Mouse (Mus musculus) ZHBTc4 (cell line): ENCODE measurements around the gene Zfp831.

Experiments used
- DNase-seq: peaks from one replicate; pipeline ENCODE4 v3.0.0-alpha.2; 2011; ENCODE audit warnings: low read depth, low spot score

The Zfp831 gene

DNA sequence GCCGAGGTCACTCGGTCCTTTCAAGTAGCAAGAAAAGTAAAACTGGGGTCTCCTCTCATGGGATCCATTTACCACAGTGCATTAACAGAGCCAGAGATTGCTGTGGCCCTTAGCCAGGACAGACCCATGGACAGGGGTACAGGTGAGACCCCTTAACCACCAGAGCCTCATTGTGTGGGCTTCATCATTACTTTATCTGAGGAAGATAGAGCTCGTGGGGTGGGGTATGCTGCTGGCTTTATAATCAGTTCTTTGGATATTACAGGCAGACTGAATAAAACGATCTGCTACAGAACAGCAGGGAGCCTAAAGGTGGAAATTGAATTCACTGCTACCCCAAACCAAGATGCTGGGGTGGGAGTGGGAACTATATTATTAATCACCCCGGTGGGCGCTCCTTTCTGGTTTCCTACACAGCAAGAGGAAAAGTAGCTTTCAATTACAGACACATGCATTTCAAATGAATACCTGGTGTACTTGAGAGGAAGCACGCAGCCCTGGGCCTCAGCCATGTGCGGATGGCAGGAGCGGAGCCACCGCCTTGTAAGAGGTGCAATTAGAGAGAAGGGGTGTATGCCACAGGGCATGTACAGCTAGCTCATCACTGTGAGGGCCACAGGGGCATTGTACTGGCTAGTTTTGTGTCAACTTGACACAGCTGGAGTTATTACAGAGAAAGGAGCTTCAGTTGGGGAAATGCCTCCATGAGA is 83.9 kb downstream of the Zfp831 start:
- no peak for DNase-seq

DNA sequence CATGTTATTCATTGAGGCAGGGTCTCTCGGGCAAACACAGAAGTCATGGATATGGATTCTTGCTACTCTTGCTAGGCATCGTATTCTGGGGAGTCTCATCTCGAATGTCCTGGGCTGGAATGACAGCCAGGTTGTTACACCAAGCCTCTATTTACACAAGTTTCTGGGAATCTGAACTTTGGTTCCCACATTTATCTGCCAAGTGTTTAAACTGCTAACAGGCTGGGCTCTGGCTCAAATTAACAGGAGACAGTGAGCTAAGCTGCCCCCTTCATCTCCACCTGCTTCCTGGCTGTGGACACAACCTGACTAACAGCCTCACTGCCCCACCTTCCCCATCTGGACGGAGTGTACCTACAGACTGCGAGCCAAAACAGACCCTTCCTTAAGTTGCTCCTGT is 88.6 kb downstream of the Zfp831 start:
- DNase-seq: no peak

GRCm38 (mm10) chr2:174735270-174735669 is 91.9 kb downstream of the Zfp831 start:
- DNase-seq: peak; percentile 36

GRCm38 (mm10) chr2:174747182-174747581 is 103.8 kb downstream of the Zfp831 start:
- DNase-seq: no peak

DNA sequence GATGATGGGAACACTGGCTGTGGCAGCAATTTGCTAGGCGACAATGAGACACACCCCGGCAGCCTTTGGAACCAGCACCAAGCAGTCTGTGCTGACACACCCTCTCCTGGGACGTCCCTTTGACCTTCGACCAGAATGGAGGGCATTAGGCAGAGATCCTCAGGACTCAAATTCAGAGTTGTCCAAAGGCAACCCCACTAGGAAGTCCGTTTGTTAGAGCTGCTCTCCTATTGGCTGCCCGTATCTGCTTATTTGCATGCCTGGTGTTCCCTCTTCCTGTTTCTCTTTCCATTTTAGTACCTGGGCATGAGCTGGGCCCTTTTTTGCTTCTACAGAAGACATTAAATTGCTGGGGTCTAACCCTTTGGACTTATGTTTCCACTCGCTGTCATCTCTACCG is 105.0 kb downstream of the Zfp831 start:
- DNase-seq: peak; percentile 84

DNA sequence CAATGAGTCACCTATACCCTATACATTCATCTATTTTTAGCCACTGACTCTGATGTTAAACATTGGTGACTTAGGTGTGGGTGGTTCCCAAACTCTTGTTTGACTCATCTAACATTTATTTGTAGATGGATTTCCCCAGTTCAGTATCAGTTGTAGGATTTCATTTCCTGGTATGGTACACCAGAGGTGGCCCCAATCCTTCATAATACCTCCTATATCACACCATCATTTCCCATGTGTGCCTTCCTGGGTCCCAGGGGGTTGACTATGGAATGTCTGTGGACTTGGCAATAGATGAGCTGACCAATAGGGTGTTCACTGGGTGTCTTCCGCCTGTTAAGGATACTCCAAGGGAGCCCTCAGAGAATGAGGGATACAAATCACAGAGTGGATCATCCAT is 109.9 kb downstream of the Zfp831 start:
- DNase-seq: no peak

- DNase-seq: no peak
Measured at GRCm38 (mm10) chr2:174754231-174754630, 110.9 kb downstream of the Zfp831 start.

- no peak for DNase-seq
Measured at GRCm38 (mm10) chr2:174759189-174759588, 115.9 kb downstream of the Zfp831 start.
